Mouse (Mus musculus): ENCODE data around the gene 1700067P10Rik. TPM values are rescaled to one million over a fixed set of nuclear protein-coding genes. Genes with fewer than 3 reads are reported as not detected.

Gene 1700067P10Rik
- total RNA-seq, 2 experiments from 2014 or later, result not detected

Other genes with a start within 250 kb of the 1700067P10Rik start
- 7.1 and 8.8 TPM in 2 replicates for gene Foxp4, start 164.7 kb upstream of the 1700067P10Rik start, total RNA-seq (2015)
- 1.1 and 2.2 TPM in 2 replicates for gene Foxp4, start 164.7 kb upstream of the 1700067P10Rik start, total RNA-seq (2017)
- gene 1700122O11Rik, start 51.0 kb upstream of the 1700067P10Rik start, total RNA-seq (2015), result not detected in 2 replicates
- gene 1700122O11Rik, start 51.0 kb upstream of the 1700067P10Rik start, total RNA-seq (2017), result not detected in 2 replicates
- 9.9 and 12.1 TPM in 2 replicates for gene 9830107B12Rik, start 56.9 kb downstream of the 1700067P10Rik start, total RNA-seq (2015)
- gene 9830107B12Rik, start 56.9 kb downstream of the 1700067P10Rik start, total RNA-seq (2017), result 19.1 and 19.9 TPM in 2 replicates
- 43.0 and 46.9 TPM in 2 replicates for gene A530064D06Rik, start 78.0 kb downstream of the 1700067P10Rik start, total RNA-seq (2015)
- 58.8 and 60.9 TPM in 2 replicates for gene A530064D06Rik, start 78.0 kb downstream of the 1700067P10Rik start, total RNA-seq (2017)
- gene Trem1, start 143.4 kb downstream of the 1700067P10Rik start, total RNA-seq (2015), result 5.4 and 6.6 TPM in 2 replicates
- 18.9 and 19.2 TPM in 2 replicates for gene Trem1, start 143.4 kb downstream of the 1700067P10Rik start, total RNA-seq (2017)
- 77.8 and 87.0 TPM in 2 replicates for gene Trem3, start 158.5 kb downstream of the 1700067P10Rik start, total RNA-seq (2015)
- 72.1 and 98.8 TPM in 2 replicates for gene Trem3, start 158.5 kb downstream of the 1700067P10Rik start, total RNA-seq (2017)
- 5.5 and 6.3 TPM in 2 replicates for gene Treml4, start 175.0 kb downstream of the 1700067P10Rik start, total RNA-seq (2015)
- gene Treml4, start 175.0 kb downstream of the 1700067P10Rik start, total RNA-seq (2017), result 15.4 and 20.2 TPM in 2 replicates
- gene Treml2, start 210.2 kb downstream of the 1700067P10Rik start, total RNA-seq (2015), result 48.1 and 51.7 TPM in 2 replicates
- 45.3 and 52.1 TPM in 2 replicates for gene Treml2, start 210.2 kb downstream of the 1700067P10Rik start, total RNA-seq (2017)
- gene B430306N03Rik, start 226.8 kb downstream of the 1700067P10Rik start, total RNA-seq (2015), result 68.9 and 78.4 TPM in 2 replicates
- 34.0 and 39.6 TPM in 2 replicates for gene B430306N03Rik, start 226.8 kb downstream of the 1700067P10Rik start, total RNA-seq (2017)